Mouse (Mus musculus) ES-Bruce4 (cell line): Measurements from ENCODE around the gene Nfs1. TPM values are rescaled to one million over a fixed set of nuclear protein-coding genes. Genes with fewer than 3 reads are reported as not detected.
"Not testable (repeated sequence)": the region's sequence is repeated elsewhere in the genome, so short reads cannot be mapped to it uniquely, and the experiment has no call there.

Experiments used
- H3K27ac ChIP-seq: 2 replicates; pipeline ENCODE4 v1.5.1; 2012; ENCODE audit warnings: low read length, inconsistent platforms; ENCODE audit not compliant: insufficient read depth
- H3K27me3 ChIP-seq: 2 replicates; pipeline ENCODE4 v1.6.1; 2012; ENCODE audit warnings: mild to moderate bottlenecking, low read length, inconsistent platforms; ENCODE audit not compliant: control insufficient read depth, poor library complexity, insufficient read depth, severe bottlenecking
- H3K36me3 ChIP-seq: 2 replicates; pipeline ENCODE4 v1.6.1; 2012; ENCODE audit warnings: inconsistent platforms, mild to moderate bottlenecking, low read length, moderate library complexity; ENCODE audit not compliant: control insufficient read depth, poor library complexity, insufficient read depth, severe bottlenecking
- H3K4me1 ChIP-seq: one replicate; pipeline ENCODE4 v1.8.1; 2011; ENCODE audit warnings: low read length; ENCODE audit not compliant: control insufficient read depth, insufficient read depth
- H3K4me3 ChIP-seq: 2 replicates; pipeline ENCODE4 v1.5.1; 2011; ENCODE audit warnings: low read depth, mild to moderate bottlenecking, low read length
- H3K9ac ChIP-seq: 2 replicates; pipeline ENCODE4 v1.6.1; 2012; ENCODE audit warnings: low read depth, mild to moderate bottlenecking, inconsistent platforms; ENCODE audit not compliant: poor library complexity, severe bottlenecking
- H3K9me3 ChIP-seq: replicated peaks from 2 replicates; pipeline ENCODE4 v1.6.1; 2012; ENCODE audit warnings: mild to moderate bottlenecking, low read length, inconsistent platforms; ENCODE audit not compliant: control insufficient read depth, poor library complexity, insufficient read depth, severe bottlenecking
- CTCF ChIP-seq: IDR thresholded peaks from one replicate; pipeline ENCODE4 v1.8.1; 2011; ENCODE audit warnings: low read depth, low read length
- EP300 ChIP-seq: IDR thresholded peaks from 2 replicates; pipeline ENCODE4 v1.6.1; 2011; ENCODE audit warnings: low read depth, low read length; ENCODE audit not compliant: insufficient read depth
- POLR2A ChIP-seq: IDR thresholded peaks from one replicate; pipeline ENCODE4 v1.8.1; 2011; ENCODE audit warnings: low read length; ENCODE audit not compliant: insufficient read depth
- polyA plus RNA-seq: library from polyadenylated mRNA; stranded (reverse); fragments of >200 nt; gene quantifications from 2 replicates; pipeline ENCODE4 v1.2.4, GENCODE M21; 2011; ENCODE audit warnings: low read depth; ENCODE audit not compliant: missing spikeins, insufficient read depth, insufficient read length

Nfs1 gene
- 35.8 and 41.7 TPM in 2 replicates for polyA plus RNA-seq

DNA sequence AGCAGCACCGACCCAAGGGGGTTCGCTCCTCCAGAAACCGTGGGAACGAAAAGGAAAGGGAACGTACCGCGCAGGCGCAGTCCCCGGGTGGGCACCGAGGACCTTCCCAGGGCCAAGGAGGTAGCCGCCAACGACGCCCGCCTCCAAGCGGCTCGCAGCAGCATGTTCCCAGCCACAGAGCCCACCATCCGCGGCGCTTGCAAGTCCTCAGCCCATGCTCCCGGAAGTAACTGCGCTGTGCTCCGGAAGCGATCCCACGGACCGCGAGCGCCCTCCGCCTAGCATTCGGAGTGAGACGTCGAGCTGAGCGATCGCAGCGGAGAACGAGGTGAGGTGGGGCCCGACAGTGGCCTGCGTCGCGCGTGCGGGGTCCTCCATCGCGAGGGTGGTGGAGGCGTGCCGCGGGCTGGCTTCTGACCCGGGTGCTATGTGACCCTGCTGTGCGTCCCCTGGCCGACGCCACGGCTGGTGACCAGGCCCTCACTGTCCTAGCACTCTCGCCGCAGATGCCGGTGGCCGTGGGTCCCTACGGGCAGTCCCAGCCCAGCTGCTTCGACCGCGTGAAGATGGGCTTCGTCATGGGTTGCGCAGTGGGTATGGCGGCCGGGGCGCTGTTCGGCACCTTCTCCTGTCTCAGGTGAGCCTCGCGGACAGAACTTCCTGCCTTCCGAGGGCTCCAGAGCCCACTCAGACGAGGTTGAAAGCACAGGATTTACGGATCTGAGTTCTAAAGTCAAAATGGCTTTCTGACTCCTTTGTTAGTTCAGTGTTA is at the start of gene Nfs1, which contains the start of gene Romo1:
Gene Nfs1, minus strand, starts transcription at position 234 of the 772 bp plus-strand sequence.
Gene Romo1, plus strand, starts transcription at position 87 of the 772 bp plus-strand sequence.
- Histone ChIP-seq H3K27ac (peak within 1 kb of the TSS; percentile 17; the same call in 1 of the 2 replicates), H3K27me3 (no peaks in the 10 kb centered on the region), H3K9me3 (no peaks in the 10 kb centered on the region), H3K9ac (peak within 1 kb of the TSS; percentile 60), H3K36me3 (peaks cover 18% of the 10 kb centered on the region), H3K4me3 (peak within 1 kb of the TSS; percentile 72), H3K4me1 (no peaks in the 10 kb centered on the region)
- TF ChIP-seq EP300 (0 out of 2 replicates have a peak, but pooled peaks have one; percentile 16), POLR2A (no peak), CTCF (peak; percentile 31)

DNA sequence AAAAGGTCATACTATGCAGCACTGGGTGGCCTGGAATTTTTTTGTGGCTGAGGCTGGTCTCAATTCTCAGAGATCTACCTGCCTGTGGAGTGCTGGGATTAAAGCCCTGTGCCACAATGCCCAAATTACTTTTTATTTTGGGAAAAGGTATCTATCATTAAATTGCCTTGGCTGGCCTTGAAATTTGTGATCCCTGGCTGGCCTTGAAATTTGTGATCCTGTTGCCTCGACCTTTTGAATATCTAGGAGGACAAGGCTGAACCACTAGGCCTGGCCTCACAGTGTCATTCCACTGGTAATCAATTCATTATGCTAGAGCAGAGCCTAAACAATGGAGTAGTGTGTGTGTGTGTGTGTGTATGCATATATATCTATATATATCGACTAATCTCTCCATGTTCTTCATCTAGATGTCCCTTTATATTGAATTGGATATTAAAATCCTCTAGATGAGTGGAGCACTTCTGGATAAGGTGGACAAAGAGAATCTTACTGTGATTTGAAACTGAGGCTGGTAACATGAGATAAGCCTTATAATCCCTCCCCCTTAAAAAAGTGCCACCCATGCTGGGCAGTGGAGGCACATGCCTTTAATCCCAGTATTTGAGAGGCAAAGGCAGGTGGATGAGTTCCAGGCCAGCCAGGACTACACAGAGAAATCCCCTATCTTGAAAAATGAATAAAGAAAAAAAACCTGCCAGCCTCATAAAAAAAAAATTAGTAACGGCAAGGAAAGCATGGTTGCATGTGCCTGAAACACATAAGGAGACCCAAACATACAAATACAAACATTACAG is 49.3 kb upstream of the Nfs1 start:
- no peaks in the 10 kb centered on the region for H3K36me3 ChIP-seq
- no peaks in the 10 kb centered on the region for H3K27me3 ChIP-seq
- H3K4me1 ChIP-seq, result peaks cover 2% of the 10 kb centered on the region
- no peak overlapping the region for H3K4me3 ChIP-seq
- no peak for TF ChIP-seq POLR2A
- no peak for TF ChIP-seq CTCF
- H3K9ac ChIP-seq, result no peak overlapping the region
- H3K9me3 ChIP-seq, result no peaks in the 10 kb centered on the region
- H3K27ac ChIP-seq, result no peak overlapping the region

DNA sequence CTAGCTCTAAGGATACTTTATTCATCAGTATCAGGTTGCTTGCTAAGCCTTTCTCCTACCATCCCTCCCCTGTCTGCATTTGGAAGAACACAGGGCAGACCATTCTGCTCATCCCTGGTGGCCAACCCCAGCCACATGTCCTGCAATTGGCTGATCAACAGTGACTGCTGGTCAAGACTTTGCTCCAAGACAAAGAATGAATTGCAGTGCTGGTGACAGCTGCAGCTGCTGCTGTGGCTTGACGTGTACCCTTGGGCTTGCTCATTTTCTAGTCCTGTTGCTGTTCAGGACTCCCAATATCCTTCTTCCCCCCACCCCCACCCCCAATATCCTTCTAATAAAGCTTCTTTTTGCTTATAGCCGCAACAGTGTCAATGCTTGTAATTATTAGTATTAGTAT is 48.1 kb upstream of the Nfs1 start:
- Histone ChIP-seq H3K27ac (no peak overlapping the region), H3K36me3 (no peaks in the 10 kb centered on the region), H3K27me3 (no peaks in the 10 kb centered on the region), H3K4me3 (no peak overlapping the region), H3K9me3 (no peaks in the 10 kb centered on the region), H3K9ac (no peak overlapping the region), H3K4me1 (peaks cover 2% of the 10 kb centered on the region)
- no peak for TF ChIP-seq CTCF
- no peak for TF ChIP-seq EP300
- TF ChIP-seq POLR2A, result no peak

DNA sequence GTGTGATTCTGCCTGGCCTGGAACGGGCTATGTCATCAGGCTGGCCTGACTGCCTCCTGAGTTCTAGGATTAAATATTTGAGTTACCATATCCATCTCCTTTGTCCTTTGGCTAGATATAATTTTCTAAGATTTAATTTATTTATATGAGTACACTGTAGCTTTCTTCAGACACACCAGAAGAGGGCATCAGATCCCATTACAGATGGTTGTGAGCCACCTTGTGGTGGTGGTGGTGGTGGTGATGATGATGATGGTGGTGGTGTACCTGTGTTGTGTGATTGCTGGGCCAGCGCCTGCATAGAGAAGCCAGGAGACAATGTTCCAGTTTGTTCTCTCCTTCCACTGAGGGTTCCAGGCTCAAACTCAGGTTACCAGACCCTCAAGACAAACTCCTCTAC is 47.6 kb upstream of the Nfs1 start:
- H3K4me1 ChIP-seq, result peaks cover 2% of the 10 kb centered on the region
- no peak overlapping the region for H3K27ac ChIP-seq
- H3K9ac ChIP-seq, result no peak overlapping the region
- TF ChIP-seq CTCF (no peak), POLR2A (no peak), EP300 (no peak)
- H3K4me3 ChIP-seq, result no peak overlapping the region
- H3K9me3 ChIP-seq, result no peaks in the 10 kb centered on the region
- no peaks in the 10 kb centered on the region for H3K36me3 ChIP-seq
- no peaks in the 10 kb centered on the region for H3K27me3 ChIP-seq

DNA sequence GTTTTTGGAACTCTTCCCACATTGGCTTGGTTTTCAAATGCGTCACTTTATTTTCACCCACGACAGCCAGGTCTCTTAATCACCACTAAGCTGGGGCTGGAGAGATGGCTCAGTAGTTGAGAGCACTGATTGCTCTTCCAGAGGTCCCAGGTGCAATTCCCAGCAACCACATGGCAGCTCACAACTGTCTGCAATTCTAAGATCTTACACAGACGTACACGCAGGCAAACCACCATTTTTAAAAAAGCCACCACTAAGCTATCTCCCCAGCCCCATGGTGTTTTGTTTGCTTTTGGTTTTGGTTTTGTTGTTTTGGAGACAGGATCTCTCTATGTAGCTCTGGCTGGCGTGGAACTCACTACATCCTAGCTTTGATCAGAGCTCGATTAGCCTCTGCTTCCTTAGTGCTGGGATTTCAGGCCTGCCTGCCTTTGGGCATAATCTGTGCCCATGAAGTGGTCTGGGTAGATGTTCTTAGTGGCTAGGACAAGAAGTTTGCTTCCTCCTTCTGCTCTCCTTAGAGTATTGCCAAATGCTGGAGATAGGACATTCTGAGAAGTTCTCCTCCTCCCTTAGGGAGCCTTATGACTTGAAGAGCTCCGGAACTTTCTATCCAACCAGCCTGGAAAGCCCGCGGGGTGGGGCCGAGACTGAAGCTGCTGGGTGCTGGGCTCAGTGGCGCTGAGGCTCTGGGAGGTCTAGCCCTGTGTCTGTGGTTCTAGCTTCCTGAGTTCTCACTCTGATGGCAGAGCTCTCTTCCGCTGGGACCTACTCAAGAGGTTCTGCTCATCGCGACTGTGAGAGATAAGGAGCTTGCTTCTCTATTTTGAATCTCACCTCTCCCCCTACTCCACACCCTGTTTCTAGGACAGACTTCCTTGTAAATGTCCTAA is 46.3 kb upstream of the Nfs1 start:
- Histone ChIP-seq H3K27ac (no peak overlapping the region), H3K4me1 (no peaks in the 10 kb centered on the region), H3K9me3 (no peaks in the 10 kb centered on the region), H3K4me3 (peak overlapping the region; percentile 28; the same call in 1 of the 2 replicates), H3K36me3 (no peaks in the 10 kb centered on the region), H3K27me3 (no peaks in the 10 kb centered on the region), H3K9ac (peak overlapping the region; percentile 27; the same call in 1 of the 2 replicates)
- TF ChIP-seq EP300 (no peak), POLR2A (no peak), CTCF (no peak)

DNA sequence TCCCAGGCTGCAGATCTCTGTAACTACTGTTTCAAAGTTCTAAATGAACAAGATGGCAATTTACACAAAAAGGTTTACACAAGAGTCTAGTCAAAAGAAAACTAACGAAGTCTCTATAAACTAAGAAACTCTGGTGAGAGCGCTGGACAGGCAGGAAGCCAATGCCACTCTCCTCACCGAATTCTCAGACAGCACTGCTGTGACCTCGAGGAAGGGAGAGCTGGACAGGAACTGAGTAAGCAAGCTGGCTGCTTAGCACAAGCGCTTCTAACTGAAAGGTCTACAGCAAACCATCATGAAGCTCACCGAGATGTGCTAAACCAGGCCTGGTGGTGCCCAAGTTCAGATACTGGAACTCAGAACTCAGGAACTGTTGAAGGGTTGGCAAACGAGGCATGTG is 45.3 kb upstream of the Nfs1 start:
- H3K4me3 ChIP-seq, H3K36me3 ChIP-seq, H3K9me3 ChIP-seq, H3K9ac ChIP-seq, H3K4me1 ChIP-seq, H3K27ac ChIP-seq, H3K27me3 ChIP-seq: not testable (repeated sequence)
